Mouse (Mus musculus) right cerebral cortex, postnatal 25 days (tissue): ENCODE results near the gene Snrpg.
"Not testable (repeated sequence)": the region's sequence is repeated elsewhere in the genome, so short reads cannot be mapped to it uniquely, and the experiment has no call there.

ENCODE experiments used
- DNase-seq: peaks from one replicate; pipeline ENCODE4 v3.0.0; 2022

Gene Snrpg

DNA sequence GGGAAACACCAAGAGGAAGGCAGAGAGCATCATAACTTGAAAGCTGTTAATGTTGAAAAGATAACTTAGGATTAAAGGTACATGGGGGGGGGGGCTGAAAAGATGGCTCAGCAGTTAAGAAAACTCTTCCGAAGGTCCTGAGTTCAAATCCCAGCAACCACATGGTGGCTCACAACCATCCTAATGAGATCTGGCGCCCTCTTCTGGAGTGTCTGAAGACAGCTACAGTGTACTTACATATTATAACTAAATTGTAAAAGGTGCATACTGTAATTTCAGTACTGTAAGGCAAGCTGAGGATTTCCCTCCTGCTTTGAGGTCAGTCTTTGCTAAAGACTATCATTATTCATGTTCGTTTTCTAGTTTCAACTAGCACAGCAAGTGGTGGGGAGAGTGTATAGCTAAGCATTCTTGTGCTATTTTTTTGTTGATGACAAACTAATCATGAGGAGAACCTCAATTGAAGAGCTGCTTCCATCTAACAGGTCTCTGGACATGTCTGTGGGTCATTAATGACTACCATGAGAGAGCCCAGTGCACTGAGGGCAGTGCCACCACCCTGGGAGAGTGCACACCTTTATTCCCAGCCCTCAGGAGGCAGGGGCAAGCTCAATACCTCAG lies 901 bp upstream of the Snrpg start:
- no peak for DNase-seq

DNA sequence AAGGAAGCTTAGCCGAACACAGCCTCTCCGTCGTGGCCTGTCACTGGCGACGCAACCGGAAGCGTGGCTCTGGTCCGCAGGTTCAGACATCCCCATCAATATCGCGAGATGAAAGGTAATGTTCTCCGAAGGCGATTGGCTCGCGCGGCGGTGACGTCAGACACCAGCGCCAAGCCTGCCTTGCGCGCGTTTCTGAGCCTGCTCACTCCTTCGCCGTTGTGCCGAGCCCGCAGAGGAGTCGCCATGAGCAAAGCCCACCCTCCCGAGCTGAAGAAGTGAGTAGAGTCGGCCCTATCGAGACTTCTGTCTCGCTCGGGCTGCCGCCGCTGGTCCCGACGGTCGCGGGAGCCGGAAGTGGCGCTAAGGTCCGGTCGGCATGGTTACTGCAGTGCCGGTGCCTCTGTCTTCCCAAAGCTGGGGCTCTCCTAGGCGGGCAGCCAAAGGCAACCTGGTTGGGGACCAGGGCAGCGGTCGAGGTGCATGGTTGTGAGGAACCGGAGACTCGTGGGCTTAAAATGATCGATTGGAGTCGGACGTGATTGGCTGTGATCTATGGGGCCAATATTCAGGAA lies 322 bp downstream of the Snrpg start:
- peak; percentile 98 for DNase-seq

DNA sequence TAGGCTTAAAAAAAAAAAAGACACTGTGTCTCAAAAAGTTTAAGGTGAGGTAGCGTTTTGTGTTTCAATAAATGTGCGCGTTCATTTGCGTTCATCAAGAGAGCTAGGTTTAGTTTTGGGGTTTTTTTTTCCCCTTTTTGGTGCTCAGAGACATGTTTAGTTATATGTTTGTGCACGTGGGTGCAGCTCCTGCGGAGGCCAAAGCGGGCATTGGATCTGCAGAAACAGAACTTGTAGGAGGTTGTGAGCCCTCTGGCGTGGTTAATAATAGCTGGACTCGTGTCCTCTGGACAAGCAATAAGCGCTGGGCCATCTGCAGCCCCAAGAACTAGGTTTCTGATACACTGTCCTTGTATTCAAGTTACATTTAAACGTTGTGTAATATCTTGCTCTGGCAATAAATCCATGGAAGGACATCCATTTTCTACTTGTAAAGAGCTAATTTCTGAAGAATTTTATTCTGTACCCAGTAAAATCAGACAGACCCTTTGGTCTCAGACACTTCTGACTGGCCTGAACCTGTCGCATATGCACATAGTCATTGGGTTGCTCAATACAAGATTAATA lies 929 bp downstream of the Snrpg start:
- DNase-seq, result no peak

DNA sequence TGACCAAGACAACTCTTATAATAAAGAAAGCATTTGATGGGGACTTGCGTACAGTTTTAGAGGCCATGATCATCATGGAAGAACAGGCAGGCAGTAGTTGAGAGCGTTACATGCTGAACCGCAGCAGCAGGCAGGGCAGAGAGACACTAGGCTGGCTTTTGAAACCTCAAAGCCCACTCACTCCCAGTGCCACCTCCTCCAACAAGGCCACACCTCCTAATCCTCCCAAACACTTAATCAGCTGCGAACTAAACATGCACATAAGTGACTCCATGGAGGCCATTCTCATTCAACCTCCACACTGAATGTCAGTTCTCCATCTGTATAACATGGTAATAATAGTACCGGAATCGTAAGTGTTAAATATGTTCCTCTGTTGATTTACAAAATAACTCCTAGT lies 2.5 kb downstream of the Snrpg start:
- no peak for DNase-seq

GRCm38 (mm10) chr6:86378341-86378740 lies 7.2 kb downstream of the Snrpg start:
- no peak for DNase-seq

DNA sequence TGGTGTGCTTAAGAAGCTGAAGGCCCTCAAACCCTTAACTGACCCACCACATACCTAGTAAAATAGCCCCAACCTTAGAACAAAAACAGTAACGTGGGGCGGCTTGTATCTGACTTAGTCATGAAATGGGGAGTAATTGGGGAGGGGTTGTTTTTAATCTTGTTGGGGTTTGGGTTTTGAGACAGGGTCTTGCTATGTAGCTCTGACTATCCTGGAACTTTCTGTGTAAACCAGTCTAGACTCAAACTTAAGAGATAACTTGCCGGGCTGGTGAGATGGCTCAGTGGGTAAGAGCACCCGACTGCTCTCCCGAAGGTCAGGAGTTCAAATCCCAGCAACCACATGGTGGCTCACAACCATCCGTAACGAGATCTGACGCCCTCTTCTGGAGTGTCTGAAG lies 9.0 kb downstream of the Snrpg start:
- DNase-seq, result not testable (repeated sequence)

DNA sequence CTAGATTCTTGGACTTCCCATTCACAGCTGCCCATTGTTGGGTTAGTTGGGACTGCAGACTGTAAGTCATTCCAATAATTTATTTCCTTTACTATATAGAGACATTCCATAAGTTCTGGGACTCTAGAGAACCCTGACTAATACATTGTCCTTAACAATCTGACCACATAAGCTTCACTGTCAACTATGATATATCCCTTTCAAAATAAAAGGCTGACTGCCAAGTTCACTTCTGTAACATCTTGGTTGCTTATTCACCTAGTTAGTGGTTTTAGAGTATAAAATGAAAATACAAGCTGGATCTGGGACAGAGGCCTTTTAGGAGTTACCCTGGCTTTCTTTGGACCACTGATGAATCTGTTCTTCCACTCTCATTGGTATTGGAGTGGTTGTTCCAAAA lies 11.4 kb downstream of the Snrpg start:
- no peak for DNase-seq

DNA sequence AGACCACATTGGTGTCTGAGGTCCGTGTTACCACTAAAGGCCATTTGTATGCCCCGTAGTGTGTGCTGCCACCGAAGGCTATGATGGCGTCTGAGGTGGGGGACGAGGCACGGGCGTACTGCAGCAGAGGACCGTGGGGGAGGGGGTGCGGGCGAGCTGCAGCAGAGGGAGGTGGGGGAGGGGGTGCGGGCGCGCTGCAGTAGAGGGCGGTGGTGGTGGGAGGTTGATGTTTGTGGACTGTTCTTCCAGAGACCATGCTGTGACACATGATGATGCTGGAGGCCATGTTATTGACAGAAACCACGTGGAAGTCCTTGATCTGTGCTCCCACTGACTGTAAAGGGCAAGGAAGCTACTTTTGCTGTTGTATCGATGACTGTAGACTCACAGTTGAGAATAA lies 12.3 kb downstream of the Snrpg start:
- DNase-seq, result no peak

GRCm38 (mm10) chr6:86384692-86385091 lies 13.6 kb downstream of the Snrpg start:
- DNase-seq, result no peak

DNA sequence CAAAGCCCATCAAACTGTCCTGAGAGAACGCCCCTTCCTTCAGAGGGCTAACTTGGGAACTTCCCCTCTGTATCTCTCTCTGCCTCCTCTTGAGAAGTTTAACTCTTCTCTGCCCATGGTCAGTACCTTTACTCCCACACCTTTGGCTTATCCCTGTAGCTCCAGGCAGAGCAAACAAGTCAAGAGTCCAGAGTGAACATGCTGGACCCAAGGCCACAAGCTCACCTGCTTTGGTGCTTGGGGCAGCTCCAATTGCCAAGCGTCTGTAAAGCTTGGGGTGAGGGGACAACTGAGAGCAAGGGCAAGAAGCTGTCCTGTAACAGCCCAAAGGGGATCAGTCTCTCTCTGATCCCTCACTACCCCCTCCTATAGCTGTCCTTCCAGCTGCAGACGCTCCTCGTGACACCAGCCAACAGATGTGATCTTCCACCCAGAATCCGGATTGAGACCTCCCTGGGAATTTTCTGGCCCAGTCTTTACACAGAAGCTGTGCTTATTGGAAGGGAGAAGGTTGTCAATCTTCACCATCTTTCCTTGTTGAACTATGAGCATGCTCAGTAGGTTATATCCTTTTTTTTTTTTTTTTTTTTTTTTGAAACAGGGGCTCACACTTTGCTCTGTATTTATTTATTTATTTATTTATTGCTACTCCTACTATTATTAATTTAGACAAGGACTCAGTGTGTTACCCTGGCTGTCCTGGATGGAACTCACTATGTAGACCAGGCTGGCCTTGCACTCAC lies 14.4 kb downstream of the Snrpg start:
- no peak for DNase-seq

GRCm38 (mm10) chr6:86387313-86387712 lies 16.2 kb downstream of the Snrpg start:
- DNase-seq, result no peak

GRCm38 (mm10) chr6:86388461-86388860 lies 17.4 kb downstream of the Snrpg start:
- DNase-seq, result no peak

DNA sequence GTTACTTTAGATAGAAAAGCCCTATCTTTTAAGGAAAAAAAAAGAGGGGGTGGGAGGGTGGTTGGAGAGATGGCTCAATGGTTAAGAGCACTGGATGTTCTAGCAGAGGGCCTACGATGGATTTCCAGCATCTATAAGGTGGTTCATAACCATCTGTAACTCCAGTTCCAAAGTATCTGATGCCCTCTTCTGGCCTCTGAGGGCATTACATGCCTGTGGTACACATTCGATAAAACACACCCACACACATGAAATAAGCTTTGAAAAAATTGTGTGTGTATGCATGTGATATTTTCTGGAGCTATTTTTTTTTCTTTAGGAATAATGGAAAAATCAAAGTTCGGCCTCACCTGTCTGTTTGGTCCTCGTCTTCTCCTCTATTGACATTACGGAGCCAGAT lies 20.2 kb downstream of the Snrpg start:
- no peak for DNase-seq

DNA sequence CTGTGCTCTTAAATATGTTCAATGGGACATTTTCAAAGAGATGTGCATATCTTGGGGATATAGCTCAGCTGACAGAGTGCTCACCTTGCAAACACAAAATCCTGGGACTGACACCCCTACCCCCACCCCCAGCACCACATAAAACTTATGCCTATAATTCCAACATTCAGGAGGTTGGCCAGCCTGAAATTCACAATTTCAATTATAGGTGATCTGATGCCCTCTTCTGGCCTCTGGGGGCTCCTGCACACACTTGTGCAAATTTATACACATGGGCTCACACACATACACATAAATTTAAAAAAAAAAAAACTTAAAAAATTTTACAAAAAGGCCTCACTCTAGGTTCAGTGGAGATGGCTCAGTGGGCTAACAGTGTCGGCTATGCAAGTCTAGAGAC lies 22.1 kb downstream of the Snrpg start:
- DNase-seq, result no peak

- DNase-seq, result no peak
Measured at GRCm38 (mm10) chr6:86394078-86394720, 23.1 kb downstream of the Snrpg start.

DNA sequence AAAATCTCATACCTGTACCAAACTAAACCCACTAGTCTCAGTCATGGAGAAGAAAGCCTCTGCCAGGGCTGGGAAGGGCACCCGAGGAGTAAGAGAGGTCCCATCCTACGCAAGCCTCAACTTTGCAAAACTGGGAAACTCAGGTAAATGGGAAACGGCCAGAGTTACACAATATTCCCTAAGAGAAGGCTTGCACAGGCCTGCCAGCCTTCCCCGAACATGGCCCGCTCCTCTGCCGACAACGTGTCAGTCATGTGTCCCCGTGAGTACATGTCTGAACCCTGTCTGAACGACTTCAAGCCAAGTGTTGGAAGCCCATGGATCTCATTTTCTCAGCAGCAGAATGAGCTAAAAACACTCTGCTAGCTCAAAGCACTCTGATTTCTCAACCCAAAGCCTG lies 23.9 kb downstream of the Snrpg start:
- no peak for DNase-seq

DNA sequence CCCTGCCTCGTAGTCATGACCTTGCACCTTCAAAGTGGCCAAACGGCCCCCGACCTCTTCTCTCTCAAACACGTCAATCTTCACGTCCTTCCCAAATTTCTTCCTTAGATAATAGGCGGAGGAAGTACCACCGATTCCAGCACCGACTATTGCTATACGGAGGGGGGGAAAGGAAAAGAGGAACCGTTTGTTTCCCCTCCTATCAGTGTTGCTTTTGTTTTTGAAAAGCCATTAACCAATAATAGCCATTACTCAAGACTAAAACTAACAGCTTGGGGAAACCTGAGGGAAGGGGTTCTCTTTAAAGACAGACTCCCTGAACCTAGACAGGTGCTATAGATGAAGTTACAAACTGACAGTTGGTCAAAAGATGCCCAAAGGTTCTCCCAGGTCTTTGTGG lies 24.9 kb downstream of the Snrpg start:
- DNase-seq, result no peak

DNA sequence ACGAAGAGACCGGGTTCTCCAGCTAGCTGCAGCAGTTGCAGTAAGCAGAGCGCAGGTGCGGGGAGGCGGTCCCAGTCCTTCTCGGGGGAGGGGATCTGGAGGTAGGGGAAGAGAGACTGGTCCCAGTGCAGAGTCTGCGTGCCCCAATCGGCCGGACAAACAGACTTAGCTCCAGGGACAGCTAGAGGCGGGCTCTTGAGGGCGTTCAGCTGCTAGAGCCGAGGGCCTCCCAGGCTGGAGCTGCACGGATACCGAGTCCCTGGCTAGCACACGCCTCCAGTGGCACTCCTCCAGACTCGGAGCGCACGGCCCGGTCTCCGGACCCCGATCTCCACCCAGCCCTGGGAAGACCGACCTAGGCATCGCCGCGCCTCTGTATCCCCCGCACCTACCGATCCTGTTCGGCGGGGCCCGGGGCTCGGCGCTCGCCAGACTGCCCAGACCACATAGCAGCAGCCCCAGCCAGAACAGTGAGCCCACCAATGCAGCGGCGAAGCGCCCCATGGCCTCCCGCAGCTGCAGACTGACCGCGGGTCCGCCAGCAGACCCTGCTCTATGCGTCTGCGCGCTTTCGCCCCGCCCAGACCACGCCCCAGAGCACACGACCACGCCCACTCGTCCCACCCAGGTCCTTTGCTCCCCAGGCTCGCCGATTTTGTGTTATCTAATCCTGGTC lies 25.6 kb downstream of the Snrpg start, which contains the start of gene Pcyox1:
Gene Pcyox1 (minus strand): TSS at position 574 of the 676 bp plus-strand sequence.
- peak; percentile 87 for DNase-seq

DNA sequence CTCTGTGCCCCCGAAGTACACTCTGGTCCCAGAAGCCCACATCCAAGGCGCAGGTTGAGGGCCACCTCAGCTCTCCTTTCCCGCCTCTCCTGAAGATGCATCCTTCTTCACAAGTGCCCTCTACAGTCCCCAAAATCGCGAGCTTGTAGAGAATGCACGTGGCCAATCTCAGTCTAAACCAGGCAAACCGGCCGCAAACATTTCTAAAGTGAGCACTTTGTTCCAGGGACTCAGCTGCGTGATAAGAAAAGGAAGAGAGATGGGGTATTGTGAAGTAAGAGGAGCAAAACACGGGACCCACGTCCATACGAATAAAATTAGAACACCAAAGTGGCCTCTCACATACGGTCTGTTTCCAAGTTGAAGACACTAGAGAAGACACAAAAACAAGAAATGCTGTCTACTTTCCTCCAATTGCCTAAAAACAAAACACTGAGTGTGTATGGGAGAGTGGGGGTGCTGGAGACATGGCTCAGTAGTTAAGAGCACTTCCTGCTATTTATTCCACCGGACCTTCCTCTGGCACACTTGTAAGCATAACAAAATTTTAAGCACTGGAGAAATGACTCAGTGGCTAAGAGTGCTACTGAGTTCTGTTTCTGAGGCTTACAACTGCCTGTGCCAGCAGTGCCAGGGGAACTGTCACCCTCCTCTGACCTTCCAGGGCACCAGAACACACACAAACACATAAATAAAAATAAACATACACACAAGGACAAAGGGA lies 26.3 kb downstream of the Snrpg start:
- DNase-seq, result no peak

DNA sequence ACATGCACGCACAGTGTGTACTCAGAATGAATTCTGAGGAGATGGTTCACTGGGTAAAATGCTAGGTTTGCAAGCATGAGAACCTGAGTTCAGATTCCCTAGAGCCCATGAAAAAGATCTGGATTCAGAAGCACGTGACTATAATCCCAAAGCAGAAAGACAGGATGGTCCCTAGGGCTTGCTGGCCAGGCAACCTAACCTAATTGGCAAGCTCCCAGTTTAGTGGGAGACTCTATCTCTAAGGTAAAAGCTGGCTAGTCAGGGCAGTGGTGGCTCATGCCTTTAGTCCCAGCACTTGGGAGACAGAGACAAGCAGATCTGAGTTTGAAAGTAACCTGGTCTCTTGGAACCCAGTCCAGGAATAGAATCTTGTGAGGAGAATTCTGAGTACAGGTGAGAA lies 27.9 kb downstream of the Snrpg start:
- DNase-seq, result no peak

DNA sequence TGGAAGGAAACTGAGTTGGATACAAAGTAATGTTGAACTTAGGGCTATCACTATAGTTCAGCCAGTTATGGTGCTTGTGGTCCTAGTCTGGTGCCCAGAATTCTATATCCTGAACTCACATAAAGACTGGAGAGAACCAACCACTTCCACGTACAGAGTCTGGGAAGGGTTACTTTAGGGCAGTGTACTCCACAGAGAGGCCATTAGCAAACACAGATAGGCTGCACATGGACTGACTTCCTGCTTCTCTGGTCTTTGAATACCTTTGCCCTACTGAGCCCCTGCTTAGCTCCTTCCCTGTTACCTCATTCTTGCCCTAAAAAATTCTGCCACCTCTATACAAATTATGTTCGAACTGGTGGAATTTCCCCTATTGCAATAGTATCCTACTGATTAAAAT lies 28.9 kb downstream of the Snrpg start:
- DNase-seq, result no peak

DNA sequence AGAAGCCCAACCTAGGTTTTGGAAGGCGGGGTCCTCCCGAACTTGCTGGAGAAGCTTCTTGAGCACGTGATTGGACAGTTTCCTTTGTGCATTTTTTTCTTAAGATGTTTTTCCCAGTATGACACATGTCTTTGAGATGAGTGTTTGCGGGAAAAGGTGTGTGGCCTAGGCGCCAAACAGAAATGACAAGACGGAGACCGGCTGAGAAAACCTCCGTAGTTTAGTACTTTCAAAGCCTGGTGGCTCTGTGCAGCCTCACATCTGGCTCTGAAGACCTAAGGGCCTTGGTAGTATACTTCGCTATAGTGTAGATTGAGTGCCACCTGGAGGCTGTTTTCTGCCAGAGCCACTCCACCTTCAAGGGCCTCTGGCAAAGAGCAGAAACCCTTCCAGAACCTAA lies 29.9 kb downstream of the Snrpg start:
- DNase-seq, result peak; percentile 23
